Mouse (Mus musculus): ENCODE measurements around the gene Vmn2r102. TPM values are rescaled to one million over a fixed set of nuclear protein-coding genes. Genes with fewer than 3 reads are reported as not detected.

Vmn2r102 gene
- total RNA-seq (2015), result not detected in 2 replicates
- total RNA-seq (2017), result not detected in 2 replicates

- ATAC-seq (replicated peaks; ENCODE audit: poor library complexity), result no peak
Measured at GRCm38 (mm10) chr17:19660028-19660427, at the start of gene Vmn2r102. Gene Vmn2r102 (plus strand): TSS chr17:19660328.

DNA sequence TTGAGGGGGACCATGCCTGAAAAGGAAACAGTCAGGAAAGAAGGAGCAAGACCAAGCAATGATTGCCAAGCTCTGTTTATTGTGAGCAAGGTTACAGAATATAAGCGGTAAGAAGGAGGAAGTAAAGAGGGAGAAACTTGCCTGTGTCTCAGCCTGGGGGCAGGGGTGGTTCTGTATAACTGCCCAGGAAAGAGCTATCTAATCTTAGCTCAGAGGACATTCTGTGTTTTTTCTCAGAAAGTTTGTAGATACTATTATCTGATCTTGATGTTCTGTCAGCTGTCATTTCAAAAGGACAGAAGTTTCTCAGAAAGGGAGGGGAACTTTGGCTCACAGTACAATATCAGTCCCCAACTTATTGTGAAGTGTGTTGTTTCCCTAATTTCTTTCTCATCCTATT, 30.8 kb upstream of the Vmn2r102 start:
- no peak for ATAC-seq (replicated peaks; ENCODE audit: poor library complexity)

DNA sequence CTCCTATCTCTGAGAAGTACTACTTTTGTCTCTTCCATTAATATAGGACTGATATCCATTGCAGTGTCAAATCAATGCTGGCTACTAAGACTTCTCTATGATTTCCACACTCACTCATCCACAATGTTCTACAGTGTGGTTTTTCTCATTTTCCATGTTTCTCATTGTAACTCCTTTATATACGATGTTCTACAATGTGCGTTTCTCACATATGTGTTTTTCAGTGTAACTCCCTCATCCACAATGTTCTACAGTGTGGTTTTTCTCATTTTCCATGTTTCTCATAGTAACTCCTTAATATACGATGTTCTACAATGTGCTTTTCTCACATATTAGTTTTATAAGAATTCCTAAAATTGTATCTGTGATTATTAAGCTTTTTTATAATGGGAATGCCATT, 1.7 kb upstream of the Vmn2r102 start:
- ATAC-seq (replicated peaks; ENCODE audit: poor library complexity), result no peak

GRCm38 (mm10) chr17:19692062-19692461, 31.9 kb downstream of the Vmn2r102 start:
- ATAC-seq (replicated peaks; ENCODE audit: poor library complexity), result no peak

Other genes starting within 250 kb of the Vmn2r102 start
- not detected in 2 replicates for gene Vmn2r100, start 155.6 kb upstream of the Vmn2r102 start, total RNA-seq (2015)
- gene Vmn2r100, start 155.6 kb upstream of the Vmn2r102 start, total RNA-seq (2017), result not detected in 2 replicates
- gene Vmn2r101, start 83.1 kb upstream of the Vmn2r102 start, total RNA-seq (2015), result not detected in 2 replicates
- gene Vmn2r101, start 83.1 kb upstream of the Vmn2r102 start, total RNA-seq (2017), result not detected in 2 replicates
- not detected in 2 replicates for gene Vmn2r103, start 113.0 kb downstream of the Vmn2r102 start, total RNA-seq (2015)
- not detected in 2 replicates for gene Vmn2r103, start 113.0 kb downstream of the Vmn2r102 start, total RNA-seq (2017)